In genomic region chr5:20738795-20739194, GRCm38 (mm10) we compare ENCODE assay signal across 17 mouse cellular contexts.
DNase-seq lines count a peak whose midpoint lies in the region; ATAC-seq and TF ChIP-seq lines count a peak whose summit lies in the region.
"Had no signal": no experiment of that assay in that cellular context is flagged by ENCODE, and none has a peak within 500 bp of the region (broad histone marks: within the 10 kb centered on the region; RNA-seq: fewer than 3 reads in every experiment).

No protein-coding gene starts in this region.

- DNase-seq in heart, postnatal 0 days (ENCODE audit: low spot score): no peak
- no peak for DNase-seq in heart, embryonic 10.5 days (ENCODE audit: low spot score)
- DNase-seq in lung, postnatal 36 days: peak; percentile 15
- no peak for DNase-seq in lung, postnatal 10 days
- DNase-seq in MEL (ENCODE audit: low read depth, low spot score): peak; percentile 34
- DNase-seq in stomach, postnatal 0 days (ENCODE audit: low spot score): no peak
- DNase-seq in gastrocnemius, adult 2 months: no peak
- DNase-seq in embryo, embryonic 10 days (ENCODE audit: low spot score): no peak
- DNase-seq: B cell, adult 2 months; cerebellum, adult 9-10 months; heart, postnatal 36 days had no signal

- H3K9ac ChIP-seq in heart, postnatal 0 days (replicated peaks; ENCODE audit: low read depth, low read length): no peak overlapping the region
- H3K9ac ChIP-seq in MEL (ENCODE audit: control insufficient read depth, low read depth, low read length, poor library complexity, severe bottlenecking): no peak overlapping the region
- H3K9ac ChIP-seq in stomach, postnatal 0 days (ENCODE audit: low read length): no peak overlapping the region
- H3K9ac ChIP-seq: limb, embryonic 15.5 days had no signal

- no peak overlapping the region for H3K4me3 ChIP-seq in heart, postnatal 0 days (ENCODE audit: low read depth, low read length)
- H3K4me3 ChIP-seq in heart, embryonic 10.5 days: no peak overlapping the region
- H3K4me3 ChIP-seq in MEL (ENCODE audit: control insufficient read depth in 1 of 2, insufficient read depth in 1 of 2, low read depth in 2 of 2, low read length in 2 of 2): no peak overlapping the region
- H3K4me3 ChIP-seq in stomach, postnatal 0 days (ENCODE audit: low read depth, low read length): no peak overlapping the region
- H3K4me3 ChIP-seq in gastrocnemius, adult 2 months: no peak overlapping the region
- H3K4me3 ChIP-seq: limb, embryonic 15.5 days had no signal

- ATAC-seq in heart, postnatal 0 days (ENCODE audit: insufficient read depth, low read depth): no peak
- no peak for ATAC-seq in stomach, postnatal 0 days (ENCODE audit: low FRiP score, low TSS enrichment)
- ATAC-seq: activated CD4-positive, CD25-positive, alpha-beta regulatory T cell, adult 4 months; forebrain, embryonic 14.5 days; hindbrain, postnatal 0 days; midbrain, embryonic 16.5 days had no signal

- no peak overlapping the region for H3K27ac ChIP-seq in heart, postnatal 0 days (ENCODE audit: low read depth)
- no peak overlapping the region for H3K27ac ChIP-seq in heart, embryonic 10.5 days
- H3K27ac ChIP-seq in MEL (ENCODE audit: control insufficient read depth, low read depth, low read length): no peak overlapping the region
- no peak overlapping the region for H3K27ac ChIP-seq in stomach, postnatal 0 days (replicated peaks)
- H3K27ac ChIP-seq in gastrocnemius, adult 2 months: no peak overlapping the region
- H3K27ac ChIP-seq: hindbrain, postnatal 0 days; limb, embryonic 15.5 days; macrophage had no signal

- H3K9me3 ChIP-seq in heart, postnatal 0 days (replicated peaks; ENCODE audit: control insufficient read depth, low read length): no peaks in the 10 kb centered on the region
- H3K9me3 ChIP-seq in heart, embryonic 10.5 days: no peaks in the 10 kb centered on the region
- no peaks in the 10 kb centered on the region for H3K9me3 ChIP-seq in MEL (replicated peaks; ENCODE audit: insufficient read depth, low read length)
- no peaks in the 10 kb centered on the region for H3K9me3 ChIP-seq in stomach, postnatal 0 days (ENCODE audit: control insufficient read depth, low read length)
- H3K9me3 ChIP-seq: limb, embryonic 15.5 days had no signal

- 20% methylated on average over 2 of the region's 2 CpGs for WGBS in heart, postnatal 0 days
- WGBS in heart, embryonic 10.5 days: 38% methylated on average over 2 of the region's 2 CpGs
- WGBS in stomach, postnatal 0 days: 52% methylated on average over 2 of the region's 2 CpGs

- H3K4me2 ChIP-seq in heart, postnatal 0 days (ENCODE audit: low read depth, low read length): no peak overlapping the region
- no peak overlapping the region for H3K4me2 ChIP-seq in stomach, postnatal 0 days (replicated peaks; ENCODE audit: low read depth)
- H3K4me2 ChIP-seq: limb, embryonic 15.5 days had no signal

- peak; percentile 33 for TF ChIP-seq RAD21 in MEL (IDR thresholded peaks at IDR 0.05; ENCODE audit: low read depth, low read length)

- no peak for TF ChIP-seq POLR2A in MEL (IDR thresholded peaks at IDR 0.05; ENCODE audit: control insufficient read depth in 1 of 2, insufficient read depth in 1 of 2, low read depth in 1 of 2, low read length in 2 of 2, poor library complexity in 1 of 2)

- TF ChIP-seq CTCF in heart, postnatal 0 days (IDR thresholded peaks at IDR 0.05; ENCODE audit: low read depth): peak; percentile 18; the same call in 1 of the 2 replicates
- peak in 2 of 3 experiments; percentile 47 to 69; a peak in 4 of 6 replicates for TF ChIP-seq CTCF in MEL (IDR thresholded peaks at IDR 0.05 in 2 of 3, conservative IDR thresholded peaks at IDR 0.05 in 1 of 3; ENCODE audit: control insufficient read depth in 1 of 3, insufficient read depth in 1 of 3, low read depth in 2 of 3, low read length in 3 of 3, poor library complexity in 1 of 3, severe bottlenecking in 1 of 3)
- TF ChIP-seq CTCF in stomach, postnatal 0 days (IDR thresholded peaks at IDR 0.05; ENCODE audit: low read depth): peak; percentile 47
- no peak for TF ChIP-seq CTCF in gastrocnemius, adult 2 months (IDR thresholded peaks at IDR 0.05)

- intact Hi-C loops in gastrocnemius, adult 2 months (cut with DNase I): no loop called here

- TF ChIP-seq EP300 in heart, postnatal 0 days (IDR thresholded peaks at IDR 0.05; ENCODE audit: low read depth): no peak
- TF ChIP-seq EP300 in MEL (IDR thresholded peaks at IDR 0.05; ENCODE audit: low read depth in 1 of 2, low read length in 2 of 2): no peak
- no peak for TF ChIP-seq EP300 in stomach, postnatal 0 days (optimal IDR thresholded peaks at IDR 0.05)

- no peaks in the 10 kb centered on the region for H3K36me3 ChIP-seq in heart, postnatal 0 days (replicated peaks; ENCODE audit: control insufficient read depth, insufficient read depth, low read length)
- H3K36me3 ChIP-seq in heart, embryonic 10.5 days: no peaks in the 10 kb centered on the region
- no peaks in the 10 kb centered on the region for H3K36me3 ChIP-seq in MEL (ENCODE audit: control insufficient read depth in 1 of 2, insufficient read depth in 2 of 2, low read length in 2 of 2)
- no peaks in the 10 kb centered on the region for H3K36me3 ChIP-seq in stomach, postnatal 0 days (ENCODE audit: control insufficient read depth, insufficient read depth, low read length)
- H3K36me3 ChIP-seq: limb, embryonic 15.5 days had no signal

- no peaks in the 10 kb centered on the region for H3K27me3 ChIP-seq in heart, postnatal 0 days (ENCODE audit: control insufficient read depth, insufficient read depth, low read length)
- no peaks in the 10 kb centered on the region for H3K27me3 ChIP-seq in heart, embryonic 10.5 days (ENCODE audit: insufficient read depth, poor library complexity, severe bottlenecking)
- no peaks in the 10 kb centered on the region for H3K27me3 ChIP-seq in MEL (ENCODE audit: control insufficient read depth in 1 of 2, insufficient read depth in 2 of 2, low read length in 2 of 2)
- no peaks in the 10 kb centered on the region for H3K27me3 ChIP-seq in stomach, postnatal 0 days (ENCODE audit: control insufficient read depth, insufficient read depth, low read length)
- H3K27me3 ChIP-seq: limb, embryonic 15.5 days had no signal

- H3K4me1 ChIP-seq in heart, postnatal 0 days (ENCODE audit: control insufficient read depth, insufficient read depth): no peaks in the 10 kb centered on the region
- H3K4me1 ChIP-seq in heart, embryonic 10.5 days: peaks cover 6% of the 10 kb centered on the region
- no peaks in the 10 kb centered on the region for H3K4me1 ChIP-seq in MEL (ENCODE audit: control insufficient read depth in 1 of 2, insufficient read depth in 2 of 2, low read length in 2 of 2)
- H3K4me1 ChIP-seq in stomach, postnatal 0 days (replicated peaks; ENCODE audit: control insufficient read depth, insufficient read depth): no peaks in the 10 kb centered on the region
- H3K4me1 ChIP-seq: limb, embryonic 15.5 days had no signal

- H3K79me2 ChIP-seq in MEL (ENCODE audit: control insufficient read depth, insufficient read depth, low read length, poor library complexity): no peaks in the 10 kb centered on the region

TF ChIP-seq in MEL, 35 proteins besides CTCF, POLR2A, EP300 and RAD21:
- TF ChIP-seq SMC3 (IDR thresholded peaks at IDR 0.05; ENCODE audit: low read depth, low read length): peak; percentile 56
- no peak for TF ChIP-seq ETS1 (IDR thresholded peaks at IDR 0.05; ENCODE audit: low read depth, low read length)

Comparison
In these comparisons a context has a peak if more than half of its experiments do, and no peak if none do; other contexts are left out.
1. DNase-seq: peak in lung, postnatal 36 days (single experiment) and MEL (single experiment); none in heart, postnatal 0 days (single experiment), heart, embryonic 10.5 days (single experiment), lung, postnatal 10 days (single experiment), stomach, postnatal 0 days (single experiment), gastrocnemius, adult 2 months (single experiment) and embryo, embryonic 10 days (single experiment).